Mouse (Mus musculus) midbrain, embryonic 16.5 days (tissue): ENCODE measurements around the gene Krcc1. TPM values are rescaled to one million over a fixed set of nuclear protein-coding genes. Genes with fewer than 3 reads are reported as not detected.

Experiments used
- ATAC-seq: fragments of 200-750 bp; cut with Nextera tagmentation; 2 replicates; pipeline ENCODE4 v1.8.0; 2017; ENCODE audit warnings: moderate TSS enrichment
- H3K27ac ChIP-seq: fragments of 300-500 bp; sonication (generic); 2 replicates; pipeline ENCODE4 v1.5.1; 2014; ENCODE audit warnings: mild to moderate bottlenecking, low read length, mixed read lengths
- H3K27me3 ChIP-seq: fragments of 300-500 bp; sonication (generic); 2 replicates; pipeline ENCODE4 v1.6.1; 2014; ENCODE audit warnings: low read depth, low read length, mixed read lengths; ENCODE audit not compliant: control insufficient read depth, insufficient read depth
- H3K36me3 ChIP-seq: fragments of 300-500 bp; sonication (generic); 2 replicates; pipeline ENCODE4 v1.6.1; 2014; ENCODE audit warnings: mild to moderate bottlenecking, low read length, moderate library complexity, mixed read lengths; ENCODE audit not compliant: control insufficient read depth, insufficient read depth
- H3K4me1 ChIP-seq: fragments of 300-500 bp; sonication (generic); 2 replicates; pipeline ENCODE4 v1.6.1; 2014; ENCODE audit warnings: mild to moderate bottlenecking, low read length, mixed read lengths; ENCODE audit not compliant: control insufficient read depth, insufficient read depth
- H3K4me2 ChIP-seq: fragments of 300-500 bp; sonication (generic); 2 replicates; pipeline ENCODE4 v1.6.1; 2014; ENCODE audit warnings: mild to moderate bottlenecking, low read length, mixed read lengths
- H3K4me3 ChIP-seq: fragments of 300-500 bp; sonication (generic); 2 replicates; pipeline ENCODE4 v1.5.1; 2014; ENCODE audit warnings: low read depth, mild to moderate bottlenecking, low read length, moderate library complexity, mixed read lengths
- H3K9ac ChIP-seq: fragments of 300-500 bp; sonication (generic); 2 replicates; pipeline ENCODE4 v1.6.1; 2014; ENCODE audit warnings: low read depth, low read length, mixed read lengths
- H3K9me3 ChIP-seq: fragments of 300-500 bp; sonication (generic); replicated peaks from 2 replicates; pipeline ENCODE4 v1.6.1; 2014; ENCODE audit warnings: mild to moderate bottlenecking, low read length, mixed read lengths; ENCODE audit not compliant: control insufficient read depth, poor library complexity, severe bottlenecking
- WGBS: fragments of 180-500 bp; shearing (Covaris S2); extraction: QIAGEN DNeasy Blood & Tissue Kit; methylation state at CpG from one replicate; pipeline ENCODE4 v1.1.7; 2014; 5-methylcytosine and 5-hydroxymethylcytosine counted together
- polyA plus RNA-seq: library from polyadenylated mRNA; unstranded; fragments of >200 nt; fragmentation: Nextera tagmentation; extraction: Ambion mirVana; gene quantifications from 2 replicates; pipeline ENCODE4 v1.2.1, GENCODE M21; 2015

The Krcc1 gene
- 15.0 and 17.0 TPM in 2 replicates for polyA plus RNA-seq

- H3K4me1 ChIP-seq = peaks cover 16% of the 10 kb centered on the region
- ATAC-seq = peak; percentile 96
- H3K4me2 ChIP-seq = peak within 1 kb of the TSS; percentile 90
- no peaks in the 10 kb centered on the region for H3K27me3 ChIP-seq
- peak within 1 kb of the TSS; percentile 94 for H3K4me3 ChIP-seq
- H3K36me3 ChIP-seq = no peaks in the 10 kb centered on the region
- H3K27ac ChIP-seq = peak within 1 kb of the TSS; percentile 98
- H3K9me3 ChIP-seq = no peaks in the 10 kb centered on the region
- under 1% methylated on average over 70 of the region's 84 CpGs for WGBS
- H3K9ac ChIP-seq = peak within 1 kb of the TSS; percentile 98
These were observed at the start of gene Krcc1 for GRCm38 (mm10) chr6:71271389-71272315. Gene Krcc1, plus strand, starts transcription at chr6:71271677.

- H3K27me3 ChIP-seq = no peaks in the 10 kb centered on the region
These were observed 47.1 kb upstream of the Krcc1 start for GRCm38 (mm10) chr6:71224184-71224943.

GRCm38 (mm10) chr6:71226544-71226943 lies 44.9 kb upstream of the Krcc1 start:
- H3K36me3 ChIP-seq = no peaks in the 10 kb centered on the region
- H3K4me1 ChIP-seq = peaks cover 5% of the 10 kb centered on the region; the same call in 1 of the 2 replicates
- no peak overlapping the region for H3K9ac ChIP-seq
- H3K4me3 ChIP-seq = no peak overlapping the region
- H3K9me3 ChIP-seq = no peaks in the 10 kb centered on the region
- ATAC-seq = no peak
- WGBS = 14% methylated on average over 6 of the region's 6 CpGs
- H3K27ac ChIP-seq = no peak overlapping the region
- H3K4me2 ChIP-seq = no peak overlapping the region
- no peaks in the 10 kb centered on the region for H3K27me3 ChIP-seq

More at GRCm38 (mm10) chr6:71224184-71224943, 47.1 kb upstream of the Krcc1 start:
- Histone ChIP-seq H3K4me2 (no peak overlapping the region), H3K9me3 (no peaks in the 10 kb centered on the region), H3K4me3 (no peak overlapping the region), H3K27ac (no peak overlapping the region), H3K9ac (no peak overlapping the region), H3K4me1 (peaks cover 5% of the 10 kb centered on the region; the same call in 1 of the 2 replicates), H3K36me3 (no peaks in the 10 kb centered on the region)
- WGBS = 89% methylated on average over 3 of the region's 3 CpGs
- no peak for ATAC-seq

- H3K4me3 ChIP-seq = no peak overlapping the region
- no peak overlapping the region for H3K27ac ChIP-seq
- no peaks in the 10 kb centered on the region for H3K36me3 ChIP-seq
- H3K27me3 ChIP-seq = no peaks in the 10 kb centered on the region
- H3K9me3 ChIP-seq = no peaks in the 10 kb centered on the region
- H3K9ac ChIP-seq = no peak overlapping the region
- peaks cover 5% of the 10 kb centered on the region; the same call in 1 of the 2 replicates for H3K4me1 ChIP-seq
- ATAC-seq = no peak
- under 1% methylated on average over 7 of the region's 7 CpGs for WGBS
- H3K4me2 ChIP-seq = no peak overlapping the region
These were observed 44.2 kb upstream of the Krcc1 start for GRCm38 (mm10) chr6:71227157-71227770.

- WGBS = 82% methylated on average over 13 of the region's 13 CpGs
- H3K36me3 ChIP-seq = no peaks in the 10 kb centered on the region
- no peaks in the 10 kb centered on the region for H3K9me3 ChIP-seq
- H3K4me3 ChIP-seq = no peak overlapping the region
- no peaks in the 10 kb centered on the region for H3K4me1 ChIP-seq
- no peak overlapping the region for H3K9ac ChIP-seq
- H3K27ac ChIP-seq = no peak overlapping the region
- ATAC-seq = no peak
- H3K27me3 ChIP-seq = no peaks in the 10 kb centered on the region
- H3K4me2 ChIP-seq = no peak overlapping the region
These were observed 36.4 kb upstream of the Krcc1 start for GRCm38 (mm10) chr6:71235121-71235520.

- no peaks in the 10 kb centered on the region; the same call in 1 of the 2 replicates for H3K9me3 ChIP-seq
- no peak overlapping the region for H3K4me2 ChIP-seq
- 67% methylated on average over 3 of the region's 3 CpGs for WGBS
- H3K36me3 ChIP-seq = no peaks in the 10 kb centered on the region
- H3K27me3 ChIP-seq = no peaks in the 10 kb centered on the region
- H3K4me3 ChIP-seq = no peak overlapping the region
- ATAC-seq = no peak
- H3K9ac ChIP-seq = no peak overlapping the region
- H3K4me1 ChIP-seq = no peaks in the 10 kb centered on the region
- no peak overlapping the region for H3K27ac ChIP-seq
These were observed 35.5 kb upstream of the Krcc1 start for GRCm38 (mm10) chr6:71235944-71236343.

GRCm38 (mm10) chr6:71236506-71236905 lies 35.0 kb upstream of the Krcc1 start:
- Histone ChIP-seq H3K27me3 (no peaks in the 10 kb centered on the region), H3K27ac (no peak overlapping the region), H3K9me3 (no peaks in the 10 kb centered on the region; the same call in 1 of the 2 replicates), H3K9ac (no peak overlapping the region), H3K36me3 (no peaks in the 10 kb centered on the region), H3K4me3 (no peak overlapping the region), H3K4me2 (no peak overlapping the region), H3K4me1 (no peaks in the 10 kb centered on the region)
- WGBS = 85% methylated on average over 6 of the region's 6 CpGs
- ATAC-seq = no peak

GRCm38 (mm10) chr6:71237031-71237431 lies 34.4 kb upstream of the Krcc1 start:
- Histone ChIP-seq H3K27me3 (no peaks in the 10 kb centered on the region), H3K36me3 (no peaks in the 10 kb centered on the region), H3K4me2 (no peak overlapping the region), H3K4me3 (no peak overlapping the region), H3K9me3 (no peaks in the 10 kb centered on the region; the same call in 1 of the 2 replicates), H3K27ac (no peak overlapping the region), H3K4me1 (no peaks in the 10 kb centered on the region), H3K9ac (no peak overlapping the region)
- WGBS = 88% methylated on average over 6 of the region's 6 CpGs
- no peak for ATAC-seq
